Mouse (Mus musculus) forebrain, embryonic 10.5 days (tissue): Measurements from ENCODE around the gene Ahdc1. TPM values are rescaled to one million over a fixed set of nuclear protein-coding genes. Genes with fewer than 3 reads are reported as not detected.

ENCODE experiments used
- DNase-seq: peaks from one replicate; pipeline ENCODE4 v3.0.0-alpha.2; 2017; ENCODE audit warnings: low spot score; ENCODE audit errors: extremely low spot score
- H3K27ac ChIP-seq: fragments of 300-500 bp; sonication (generic); 2 replicates; pipeline ENCODE4 v1.5.1; 2016; ENCODE audit warnings: mild to moderate bottlenecking
- H3K27me3 ChIP-seq: fragments of 300-500 bp; sonication (generic); 2 replicates; pipeline ENCODE4 v1.6.1; 2016; ENCODE audit warnings: mild to moderate bottlenecking; ENCODE audit not compliant: poor library complexity, severe bottlenecking
- H3K36me3 ChIP-seq: fragments of 300-500 bp; sonication (generic); replicated peaks from 2 replicates; pipeline ENCODE4 v1.6.1; 2016; ENCODE audit warnings: mild to moderate bottlenecking, moderate library complexity
- H3K4me1 ChIP-seq: fragments of 300-500 bp; sonication (generic); 2 replicates; pipeline ENCODE4 v1.6.1; 2016
- H3K4me3 ChIP-seq: fragments of 300-500 bp; sonication (generic); 2 replicates; pipeline ENCODE4 v1.5.1; 2016; ENCODE audit warnings: mild to moderate bottlenecking, moderate library complexity
- H3K9me3 ChIP-seq: fragments of 300-500 bp; sonication (generic); 2 replicates; pipeline ENCODE4 v1.6.1; 2016; ENCODE audit warnings: mild to moderate bottlenecking, moderate library complexity
- WGBS: fragments of 180-500 bp; shearing (Covaris S2); methylation state at CpG from one replicate; pipeline ENCODE4 v1.1.7; 2016; 5-methylcytosine and 5-hydroxymethylcytosine counted together
- polyA plus RNA-seq: library from polyadenylated mRNA; unstranded; fragments of >200 nt; fragmentation: Nextera tagmentation; extraction: Ambion mirVana; gene quantifications from 2 replicates; pipeline ENCODE4 v1.2.1, GENCODE M21; 2016

Gene Ahdc1
- polyA plus RNA-seq, 1 experiment from 2014 or later, result 5.8 TPM

DNA sequence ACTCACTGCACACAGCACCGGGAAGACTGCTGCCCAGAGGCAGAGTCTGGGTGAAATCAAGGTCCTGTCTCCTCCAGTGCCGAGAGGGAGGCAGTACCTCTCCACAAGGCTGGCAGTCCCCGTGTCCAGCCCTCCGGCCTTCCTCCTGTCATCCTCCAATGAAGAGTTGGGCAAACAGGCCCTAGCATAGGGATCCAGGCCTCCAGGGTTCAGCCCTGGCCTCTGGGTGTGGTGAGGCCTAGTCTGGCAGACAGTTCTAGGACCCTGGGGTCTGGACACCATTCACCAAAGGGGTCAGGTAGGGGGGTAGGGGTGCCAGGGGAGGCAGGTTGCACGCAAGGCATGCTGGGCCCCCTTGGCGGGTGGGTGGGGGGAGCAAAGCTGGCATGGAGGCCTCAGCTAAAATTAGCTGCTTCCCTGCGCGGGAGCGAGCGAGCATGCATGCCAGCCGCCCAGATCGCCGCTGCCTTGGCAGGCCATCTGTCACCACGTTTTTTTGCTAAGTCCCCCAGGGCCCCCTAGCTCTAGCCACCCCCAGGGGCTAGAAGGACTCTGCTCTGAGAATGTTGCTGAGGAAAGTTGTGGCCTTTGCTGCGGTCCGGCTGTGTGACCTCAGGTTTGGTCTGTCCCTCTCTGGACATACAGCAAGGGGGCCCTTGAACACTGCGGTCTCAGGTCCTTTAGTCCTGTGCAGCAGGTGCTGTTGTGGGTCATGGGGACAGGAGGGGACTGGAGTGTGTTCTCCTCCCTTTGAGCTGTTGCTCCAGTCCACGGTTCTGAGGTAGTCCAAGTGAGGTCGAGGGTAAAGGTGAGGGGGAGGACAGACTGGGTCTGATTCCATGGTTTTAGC is 38.2 kb downstream of the Ahdc1 start:
- Histone ChIP-seq H3K27ac (peak overlapping the region; percentile 84), H3K27me3 (no peaks in the 10 kb centered on the region), H3K4me3 (no peak overlapping the region), H3K4me1 (peaks cover 96% of the 10 kb centered on the region), H3K9me3 (no peaks in the 10 kb centered on the region), H3K36me3 (0 out of 2 replicates have a peak, but pooled peaks cover 6% of the 10 kb centered on the region)
- 78% methylated on average over 19 of the region's 19 CpGs for WGBS
- no peak for DNase-seq

DNA sequence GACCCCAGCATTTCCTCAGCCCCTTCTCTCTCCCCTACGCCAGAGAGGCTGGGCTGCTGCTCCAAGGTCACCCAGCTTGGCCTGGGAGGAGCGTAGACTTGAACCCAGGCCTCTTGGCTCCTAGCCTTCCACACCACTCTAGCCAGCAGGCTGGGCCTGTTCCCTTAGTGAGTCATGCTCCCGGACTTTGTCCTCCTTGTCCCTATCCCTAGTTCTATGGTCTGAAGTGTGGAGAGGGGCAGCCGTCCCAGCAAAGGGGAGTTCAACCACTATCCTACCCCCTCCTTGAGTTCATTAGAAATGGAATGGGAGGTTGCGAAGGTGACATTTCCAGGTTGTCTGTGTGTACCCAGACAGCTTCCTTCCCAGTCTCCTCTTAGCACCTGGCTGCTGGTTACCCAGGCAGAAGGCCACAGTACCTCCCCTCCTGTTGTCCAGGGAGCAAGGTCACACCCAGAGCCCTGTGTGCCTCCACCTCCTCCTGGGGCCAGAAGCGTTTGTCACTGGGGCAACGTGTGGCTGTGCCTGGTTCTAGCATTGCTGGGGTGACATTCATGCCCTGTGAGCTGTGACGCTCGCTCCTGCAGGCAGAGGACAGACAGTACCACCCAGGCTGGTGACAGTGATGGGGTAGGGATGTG is 39.3 kb downstream of the Ahdc1 start:
- Histone ChIP-seq H3K4me1 (peaks cover 93% of the 10 kb centered on the region), H3K4me3 (no peak overlapping the region), H3K27me3 (no peaks in the 10 kb centered on the region), H3K36me3 (peaks cover 14% of the 10 kb centered on the region), H3K27ac (peak overlapping the region; percentile 49; the same call in 1 of the 2 replicates), H3K9me3 (no peaks in the 10 kb centered on the region)
- 74% methylated on average over 9 of the region's 9 CpGs for WGBS
- DNase-seq, result no peak

DNA sequence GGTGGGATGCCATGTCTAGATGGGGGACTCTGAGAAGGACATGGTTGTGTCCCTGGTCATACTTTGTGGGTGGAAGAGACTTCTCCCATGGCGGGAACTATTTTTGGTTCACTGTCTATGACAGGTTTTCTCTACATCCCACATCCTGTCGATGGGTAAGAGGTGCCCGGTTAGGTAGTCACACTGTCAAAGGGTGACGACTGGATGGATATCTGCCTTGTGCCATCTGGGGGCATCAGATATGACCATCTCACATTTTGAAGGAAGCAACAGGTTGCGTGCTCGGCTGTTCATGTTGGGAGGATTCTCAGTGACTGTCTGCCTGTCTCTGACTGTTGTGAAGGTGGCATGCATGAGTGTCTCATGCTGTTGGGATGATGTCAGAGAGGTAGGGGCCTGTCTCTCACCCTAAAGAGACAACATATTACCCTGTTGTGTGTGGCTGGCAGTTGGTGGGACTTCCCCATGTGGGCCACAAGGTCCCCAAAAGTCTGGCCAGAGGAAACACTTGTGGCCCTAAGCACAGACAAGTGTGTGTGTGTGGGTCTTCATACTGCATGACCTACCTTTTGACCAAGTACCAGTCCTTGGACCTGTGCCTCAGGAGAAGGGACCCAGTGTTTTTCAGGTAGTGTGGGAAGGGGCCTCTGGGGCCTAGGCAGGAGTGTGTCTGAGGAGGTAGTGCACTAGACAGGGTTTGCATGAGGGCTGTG is 39.9 kb downstream of the Ahdc1 start:
- 88% methylated on average over 6 of the region's 6 CpGs for WGBS
- peaks cover 14% of the 10 kb centered on the region for H3K36me3 ChIP-seq
- no peaks in the 10 kb centered on the region for H3K27me3 ChIP-seq
- peak overlapping the region; percentile 80 for H3K27ac ChIP-seq
- DNase-seq, result no peak
- peaks cover 93% of the 10 kb centered on the region for H3K4me1 ChIP-seq
- H3K4me3 ChIP-seq, result peak overlapping the region; percentile 18; the same call in 1 of the 2 replicates
- H3K9me3 ChIP-seq, result no peaks in the 10 kb centered on the region

DNA sequence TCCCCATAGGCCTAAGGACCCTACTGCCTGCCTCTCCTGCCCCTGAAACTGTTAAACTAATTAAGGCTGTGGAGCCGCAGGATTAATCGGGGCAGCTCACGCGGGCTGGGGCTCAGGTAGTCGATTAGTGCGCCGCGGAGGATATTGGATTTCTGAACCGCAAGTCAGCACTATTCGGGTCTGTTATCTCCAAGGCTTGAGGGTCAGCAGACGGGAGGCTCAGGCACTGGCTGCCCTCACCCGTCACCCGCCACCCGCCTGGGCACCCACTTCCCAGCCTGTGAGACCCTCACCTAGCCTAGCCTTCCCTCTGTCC is 40.4 kb downstream of the Ahdc1 start:
- no peak for DNase-seq
- Histone ChIP-seq H3K36me3 (peaks cover 14% of the 10 kb centered on the region), H3K4me3 (peak overlapping the region; percentile 18), H3K4me1 (peaks cover 93% of the 10 kb centered on the region), H3K27me3 (no peaks in the 10 kb centered on the region), H3K27ac (peak overlapping the region; percentile 80), H3K9me3 (no peaks in the 10 kb centered on the region)
- WGBS, result 23% methylated on average over 14 of the region's 14 CpGs

DNA sequence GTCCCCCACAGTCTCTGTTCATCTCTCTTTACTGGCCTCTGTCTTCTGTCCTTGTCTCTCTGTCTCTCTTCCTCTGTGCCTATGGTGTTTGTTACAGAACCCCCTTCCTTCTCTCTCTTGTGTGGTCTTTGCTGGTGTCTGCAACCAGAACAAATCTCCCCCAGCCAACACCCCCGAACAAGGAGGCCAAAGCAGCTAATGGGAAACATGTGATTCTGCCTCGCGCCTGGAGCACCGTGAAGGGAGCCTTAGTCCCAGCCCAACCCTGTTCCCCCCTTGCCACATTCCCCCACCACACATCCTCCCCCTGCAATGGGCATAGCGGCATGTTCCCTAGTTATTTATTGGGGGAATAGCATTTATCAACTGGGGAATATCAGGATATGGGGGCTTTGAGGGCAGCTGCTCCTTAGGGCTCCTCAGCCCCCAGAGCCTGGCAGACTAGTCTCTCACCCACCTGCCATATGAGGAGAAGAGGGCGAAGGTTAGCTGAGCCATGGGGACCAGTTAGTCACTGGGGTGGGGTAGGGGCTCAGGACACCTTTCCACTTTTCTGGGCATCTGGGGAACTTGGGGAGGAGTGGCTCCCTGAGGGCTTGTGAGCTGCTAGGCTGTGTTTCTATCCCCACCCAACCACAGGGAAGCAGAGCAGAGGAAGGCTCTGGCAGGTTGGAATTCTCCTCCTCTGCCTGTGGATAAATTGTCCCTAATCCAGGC is 41.1 kb downstream of the Ahdc1 start:
- H3K4me3 ChIP-seq, result peak overlapping the region; percentile 18
- H3K9me3 ChIP-seq, result no peaks in the 10 kb centered on the region
- H3K27ac ChIP-seq, result peak overlapping the region; percentile 80
- WGBS, result 55% methylated on average over 6 of the region's 6 CpGs
- peaks cover 14% of the 10 kb centered on the region for H3K36me3 ChIP-seq
- DNase-seq, result no peak
- H3K27me3 ChIP-seq, result no peaks in the 10 kb centered on the region
- peaks cover 92% of the 10 kb centered on the region for H3K4me1 ChIP-seq

DNA sequence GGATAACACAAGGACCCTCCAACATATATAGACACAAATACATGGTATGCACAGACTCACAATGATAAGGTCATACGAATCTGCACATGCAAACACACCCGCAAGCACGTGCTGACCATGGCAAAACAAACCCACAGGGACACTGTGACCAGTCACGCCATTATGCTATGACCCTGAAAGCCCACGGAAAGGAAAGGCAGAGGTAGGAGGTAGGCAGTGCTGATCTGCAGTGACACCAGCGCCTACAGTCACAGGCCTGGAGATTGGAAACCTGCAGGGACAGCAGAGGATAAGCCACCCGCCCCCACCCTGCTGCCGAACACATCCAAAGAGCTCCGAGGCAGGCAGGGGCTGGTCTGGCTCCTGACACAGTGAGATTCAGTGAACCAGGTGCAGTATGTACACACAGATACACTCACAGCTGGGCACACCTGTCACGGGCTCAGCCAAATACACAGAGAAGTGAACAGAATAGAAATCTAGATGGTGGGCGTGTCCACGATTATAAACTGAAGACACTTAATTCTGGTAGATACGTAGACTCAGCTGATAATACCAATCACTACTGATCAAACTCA is 42.0 kb downstream of the Ahdc1 start:
- Histone ChIP-seq H3K4me3 (no peak overlapping the region), H3K4me1 (peaks cover 92% of the 10 kb centered on the region), H3K27me3 (no peaks in the 10 kb centered on the region)

DNA sequence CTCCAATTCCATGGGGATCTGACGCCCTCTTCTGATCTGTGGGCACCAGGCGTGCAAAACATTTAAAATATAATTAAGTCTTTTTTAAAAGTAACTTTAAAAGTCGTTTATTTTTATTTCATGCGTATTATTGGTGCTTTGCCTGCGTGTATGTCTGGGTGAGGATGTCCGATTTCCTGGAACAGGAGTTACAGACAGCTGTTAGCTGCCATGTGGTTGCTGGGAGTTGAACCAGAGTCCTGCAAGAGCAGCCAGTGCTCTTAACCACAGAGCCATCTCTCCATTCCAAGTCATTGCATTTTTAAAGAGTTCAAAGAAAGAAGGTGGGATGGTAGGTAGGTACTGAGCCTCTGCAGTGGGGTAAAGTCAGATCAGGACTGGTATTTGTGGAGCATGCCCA is 43.5 kb downstream of the Ahdc1 start:
- Histone ChIP-seq H3K4me1 (peaks cover 92% of the 10 kb centered on the region), H3K4me3 (no peak overlapping the region), H3K9me3 (no peaks in the 10 kb centered on the region), H3K27me3 (no peaks in the 10 kb centered on the region), H3K36me3 (peaks cover 34% of the 10 kb centered on the region), H3K27ac (no peak overlapping the region)
- WGBS, result 86% methylated on average over 6 of the region's 6 CpGs
- DNase-seq, result no peak

More for the DNA sequence above, 42.0 kb downstream of the Ahdc1 start:
- Histone ChIP-seq H3K9me3 (no peaks in the 10 kb centered on the region), H3K36me3 (peaks cover 22% of the 10 kb centered on the region), H3K27ac (no peak overlapping the region)
- 90% methylated on average over 13 of the region's 13 CpGs for WGBS
- no peak for DNase-seq

DNA sequence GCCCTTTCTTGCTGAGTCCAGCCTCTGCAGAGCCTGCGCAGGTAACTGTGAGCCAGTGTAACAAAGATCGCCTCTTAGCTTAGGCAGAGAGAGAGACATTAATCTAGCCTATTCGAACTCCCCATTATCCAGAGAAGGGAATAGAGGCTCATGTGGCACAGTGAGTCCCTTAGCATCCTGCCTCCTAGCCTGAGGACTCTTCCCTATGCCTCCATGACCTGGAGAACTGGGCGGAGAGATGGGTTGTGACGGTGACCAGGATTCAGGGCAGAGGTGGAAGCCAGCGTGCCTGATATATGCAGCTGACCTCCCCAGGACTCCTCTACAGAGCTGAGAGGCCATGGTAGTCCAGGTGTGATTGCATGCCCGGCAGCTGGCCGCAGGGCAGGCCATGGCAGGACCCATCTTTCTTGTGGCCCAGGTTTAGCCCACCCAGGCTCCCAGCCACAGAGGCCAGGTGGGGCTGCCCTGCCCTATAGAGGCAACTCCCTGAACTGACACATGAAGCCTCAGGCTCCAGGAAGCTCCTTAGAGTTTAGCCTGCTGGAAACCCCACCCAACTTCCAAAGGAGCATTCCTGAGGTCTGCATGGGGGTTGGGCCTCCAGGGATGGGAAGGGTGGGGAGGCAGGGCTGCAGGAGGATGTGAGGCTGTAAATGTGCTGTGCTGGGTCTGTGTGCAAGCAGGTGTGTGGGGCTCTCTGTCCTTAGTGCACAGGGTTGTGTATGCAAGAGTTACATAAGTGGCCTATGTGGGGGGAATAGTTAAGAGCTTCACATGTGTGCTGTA is 44.3 kb downstream of the Ahdc1 start:
- peaks cover 86% of the 10 kb centered on the region for H3K4me1 ChIP-seq
- peak overlapping the region; percentile 78; the same call in 1 of the 2 replicates for H3K27ac ChIP-seq
- 77% methylated on average over 8 of the region's 8 CpGs for WGBS
- H3K9me3 ChIP-seq, result no peaks in the 10 kb centered on the region
- peaks cover 36% of the 10 kb centered on the region for H3K36me3 ChIP-seq
- no peak for DNase-seq
- no peaks in the 10 kb centered on the region for H3K27me3 ChIP-seq
- H3K4me3 ChIP-seq, result no peak overlapping the region

DNA sequence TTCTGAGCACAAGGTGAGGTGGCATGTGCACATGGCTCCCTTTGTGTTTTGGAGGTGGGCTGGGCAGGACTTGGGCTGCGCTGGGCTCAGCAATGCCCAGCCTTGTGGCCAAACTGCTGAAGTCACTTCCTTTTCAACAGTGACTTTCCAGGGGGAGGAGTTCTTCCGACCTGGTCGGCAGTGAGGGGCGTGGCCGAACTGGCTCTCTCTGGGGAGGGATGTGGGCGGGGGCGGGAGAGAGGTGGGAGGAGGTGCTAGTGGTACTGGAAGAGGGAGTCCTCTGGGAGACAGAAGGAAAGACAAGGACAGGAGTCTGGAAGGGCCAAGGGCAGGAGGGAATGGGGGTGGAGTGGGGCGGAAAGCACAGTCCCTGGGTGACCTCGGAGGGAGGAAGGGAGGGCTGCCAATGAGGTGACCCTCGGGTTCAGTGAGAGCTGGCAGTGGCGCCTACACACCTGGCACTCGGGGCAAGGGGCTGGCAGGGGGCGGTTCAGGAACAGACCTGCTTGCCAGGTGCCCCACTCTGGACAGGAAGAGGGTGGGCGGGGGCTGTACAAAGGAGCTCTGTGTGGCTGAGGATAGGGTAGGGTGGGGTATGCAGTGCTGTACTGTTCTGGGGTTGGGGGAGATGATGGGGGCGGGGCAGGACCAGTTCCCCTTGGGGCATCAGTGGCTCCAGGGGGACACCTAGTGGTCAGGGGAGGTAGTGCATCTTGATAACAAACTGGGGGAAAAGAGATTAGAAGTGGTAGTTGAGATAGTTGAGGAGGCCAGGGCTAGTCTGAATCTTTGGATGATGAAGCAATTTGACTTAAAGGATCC is 45.2 kb downstream of the Ahdc1 start:
- peak; percentile 76 for DNase-seq
- peak overlapping the region; percentile 34 for H3K4me3 ChIP-seq
- peak overlapping the region; percentile 78 for H3K27ac ChIP-seq
- H3K4me1 ChIP-seq, result peaks cover 77% of the 10 kb centered on the region
- 4% methylated on average over 15 of the region's 15 CpGs for WGBS
- no peaks in the 10 kb centered on the region for H3K27me3 ChIP-seq
- H3K36me3 ChIP-seq, result peaks cover 45% of the 10 kb centered on the region
- no peaks in the 10 kb centered on the region for H3K9me3 ChIP-seq

DNA sequence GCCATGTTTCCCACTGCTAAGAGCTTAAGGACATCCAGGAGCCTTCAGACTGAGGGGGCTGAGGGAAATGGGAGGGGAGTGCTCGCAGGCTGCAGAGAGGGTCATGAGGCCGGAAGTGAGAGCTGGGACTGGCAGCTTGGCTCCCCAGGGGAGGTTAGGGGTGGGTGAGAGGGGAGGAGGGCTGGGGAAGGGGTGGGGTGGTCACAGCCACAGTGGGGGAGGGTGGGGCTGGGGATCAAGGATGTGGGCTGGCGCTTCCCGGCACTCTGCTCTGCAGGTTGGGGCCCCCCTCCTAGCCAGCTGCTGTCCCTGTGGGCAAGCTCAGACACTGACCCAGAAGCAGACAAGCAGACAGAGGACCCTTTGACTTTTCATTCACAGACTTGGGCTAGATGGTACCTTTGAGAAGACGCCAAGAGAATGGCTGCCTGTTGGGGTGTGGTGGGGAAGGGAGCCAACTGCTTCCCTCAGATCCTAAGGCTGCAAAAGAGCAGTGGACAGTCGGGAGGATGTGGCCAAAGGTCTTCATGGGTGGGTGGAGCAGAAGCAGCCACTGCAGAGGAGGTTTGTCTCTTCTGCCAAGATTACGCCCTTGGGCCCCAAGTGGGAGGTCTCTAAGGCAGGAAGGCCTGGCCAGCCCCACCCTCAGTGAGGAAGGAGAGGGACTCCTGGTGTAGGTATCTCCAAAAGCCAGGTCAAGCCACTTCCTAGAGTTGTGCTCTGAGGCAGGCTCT is 46.5 kb downstream of the Ahdc1 start:
- Histone ChIP-seq H3K4me3 (peak overlapping the region; percentile 12; the same call in 1 of the 2 replicates), H3K9me3 (no peaks in the 10 kb centered on the region), H3K36me3 (peaks cover 58% of the 10 kb centered on the region), H3K4me1 (peaks cover 64% of the 10 kb centered on the region), H3K27me3 (no peaks in the 10 kb centered on the region), H3K27ac (peak overlapping the region; percentile 73)
- DNase-seq, result no peak
- WGBS, result 35% methylated on average over 7 of the region's 7 CpGs
